Comparison of ENCODE assay signal across 13 mouse cellular contexts in genomic region chr5:133314031-133314430, GRCm38 (mm10).
"Had no signal": no experiment of that assay in that cellular context is flagged by ENCODE, and none has a peak within 500 bp of the region (broad histone marks: within the 10 kb centered on the region; RNA-seq: fewer than 3 reads in every experiment).

No protein-coding gene starts in this region.

- H3K4me1 ChIP-seq: limb, embryonic 13.5 days had no signal

- H3K4me2 ChIP-seq: limb, embryonic 13.5 days; neural tube, embryonic 12.5 days had no signal

- H3K27ac ChIP-seq: limb, embryonic 13.5 days; liver, embryonic 14.5 days; neural tube, embryonic 12.5 days; stomach, postnatal 0 days had no signal

- H3K9me3 ChIP-seq: limb, embryonic 13.5 days; neural tube, embryonic 12.5 days had no signal

- H3K36me3 ChIP-seq: limb, embryonic 13.5 days; neural tube, embryonic 12.5 days had no signal

- ATAC-seq: intestine, postnatal 0 days had no signal

- H3K27me3 ChIP-seq: neural tube, embryonic 12.5 days had no signal

- H3K9ac ChIP-seq: limb, embryonic 13.5 days; liver, embryonic 14.5 days; neural tube, embryonic 12.5 days had no signal

- DNase-seq: kidney, adult 8-10 months; kidney, postnatal 25 days; layer of hippocampus, adult 9-11 months; layer of hippocampus, postnatal 36 days; left cerebral cortex, postnatal 4 days; lung, adult 18-20 months; right cerebral cortex, postnatal 25 days; thymus, postnatal 4 days had no signal

- H3K4me3 ChIP-seq: limb, embryonic 13.5 days; neural tube, embryonic 12.5 days had no signal
